Mouse (Mus musculus) midbrain, postnatal 0 days (tissue): ENCODE measurements around the gene Cst6. TPM values are rescaled to one million over a fixed set of nuclear protein-coding genes. Genes with fewer than 3 reads are reported as not detected.
A peak's percentile ranks its signal among the peaks of the same experiment; 100 is the strongest.

Experiments
- ATAC-seq: fragments of 200-750 bp; cut with Nextera tagmentation; 2 replicates; pipeline ENCODE4 v1.8.0; 2017; ENCODE audit warnings: moderate number of reproducible peaks, mild to moderate bottlenecking, moderate TSS enrichment, moderate library complexity; ENCODE audit not compliant: low FRiP score
- DNase-seq: peaks from one replicate; pipeline ENCODE4 v3.0.0-alpha.2; 2015; ENCODE audit warnings: low spot score
- H3K27ac ChIP-seq: fragments of 300-500 bp; sonication (generic); 2 replicates; pipeline ENCODE4 v1.5.1; 2014; ENCODE audit warnings: low read depth, mild to moderate bottlenecking, low read length, mixed read lengths
- H3K27me3 ChIP-seq: fragments of 300-500 bp; sonication (generic); 2 replicates; pipeline ENCODE4 v1.6.1; 2014; ENCODE audit warnings: low read length, control low read depth, mixed read lengths; ENCODE audit not compliant: insufficient read depth
- H3K36me3 ChIP-seq: fragments of 300-500 bp; sonication (generic); 2 replicates; pipeline ENCODE4 v1.6.1; 2014; ENCODE audit warnings: low read length, control low read depth, mixed read lengths; ENCODE audit not compliant: insufficient read depth
- H3K4me1 ChIP-seq: fragments of 300-500 bp; sonication (generic); 2 replicates; pipeline ENCODE4 v1.6.1; 2014; ENCODE audit warnings: mild to moderate bottlenecking, control low read depth, antibody characterized with exemption, low read length, mixed read lengths; ENCODE audit not compliant: insufficient read depth
- H3K4me2 ChIP-seq: fragments of 300-500 bp; sonication (generic); 2 replicates; pipeline ENCODE4 v1.6.1; 2014; ENCODE audit warnings: low read depth, mild to moderate bottlenecking, low read length, mixed read lengths; ENCODE audit not compliant: poor library complexity, severe bottlenecking
- H3K4me3 ChIP-seq: fragments of 300-500 bp; sonication (generic); 2 replicates; pipeline ENCODE4 v1.5.1; 2014; ENCODE audit warnings: low read depth, mild to moderate bottlenecking, low read length, moderate library complexity
- H3K9ac ChIP-seq: fragments of 300-500 bp; sonication (generic); replicated peaks from 2 replicates; pipeline ENCODE4 v1.6.1; 2014; ENCODE audit warnings: mild to moderate bottlenecking, low read length, moderate library complexity, mixed read lengths; ENCODE audit not compliant: poor library complexity, severe bottlenecking
- H3K9me3 ChIP-seq: fragments of 300-500 bp; sonication (generic); 2 replicates; pipeline ENCODE4 v1.6.1; 2016; ENCODE audit warnings: low read length, control low read depth
- CTCF ChIP-seq: IDR thresholded peaks from 2 replicates; pipeline ENCODE4 v1.5.1; 2016; ENCODE audit warnings: antibody characterized with exemption, mild to moderate bottlenecking
- WGBS: fragments of 180-500 bp; shearing (Covaris S2); extraction: QIAGEN DNeasy Blood & Tissue Kit; methylation state at CpG from one replicate; pipeline ENCODE4 v1.1.7; 2014; 5-methylcytosine and 5-hydroxymethylcytosine counted together
- polyA plus RNA-seq: library from polyadenylated mRNA; unstranded; fragments of >200 nt; fragmentation: Nextera tagmentation; extraction: Ambion mirVana; gene quantifications from 2 replicates; pipeline ENCODE4 v1.2.1, GENCODE M21; 2015
- total RNA-seq: library from RNA; depleted of rRNA; stranded (reverse); fragments of >200 nt; gene quantifications from 2 replicates; pipeline ENCODE4 v1.2.3, GENCODE M21; 2014

Gene Cst6
- total and polyA plus RNA-seq, 2 experiments from 2014 or later, result 0.82 to 14.9 TPM

- WGBS, result 2% methylated on average over 43 of the region's 43 CpGs
- H3K27ac ChIP-seq, result peak within 1 kb of the TSS; percentile 94
These were observed 39.3 kb upstream of the Cst6 start, which contains the start of gene Sart1 for GRCm38 (mm10) chr19:5388588-5389242. Gene Sart1 (minus strand): TSS chr19:5388703.

GRCm38 (mm10) chr19:5388011-5388441 is 38.7 kb upstream of the Cst6 start:
- DNase-seq, result peak; percentile 14
- Histone ChIP-seq H3K27ac (peak overlapping the region; percentile 94), H3K27me3 (no peaks in the 10 kb centered on the region), H3K4me1 (peaks cover 18% of the 10 kb centered on the region), H3K9me3 (no peaks in the 10 kb centered on the region), H3K4me2 (peak overlapping the region; percentile 79), H3K4me3 (peak overlapping the region; percentile 93), H3K9ac (peak overlapping the region; percentile 96), H3K36me3 (peaks cover 27% of the 10 kb centered on the region)
- peak; percentile 47; the same call in 1 of the 2 replicates for ATAC-seq
- under 1% methylated on average over 38 of the region's 43 CpGs for WGBS
- no peak for TF ChIP-seq CTCF

More at GRCm38 (mm10) chr19:5388588-5389242, 39.3 kb upstream of the Cst6 start, which contains the start of gene Sart1:
- peak; percentile 98 for DNase-seq
- 0 out of 2 replicates have a peak, but pooled peaks have one; percentile 10 for TF ChIP-seq CTCF
- Histone ChIP-seq H3K4me1 (peaks cover 18% of the 10 kb centered on the region), H3K9me3 (no peaks in the 10 kb centered on the region), H3K4me3 (peak within 1 kb of the TSS; percentile 93), H3K27me3 (no peaks in the 10 kb centered on the region), H3K36me3 (peaks cover 20% of the 10 kb centered on the region), H3K4me2 (peak within 1 kb of the TSS; percentile 79), H3K9ac (peak within 1 kb of the TSS; percentile 96)
- peak; percentile 95 for ATAC-seq

- WGBS, result 87% methylated on average over 8 of the region's 8 CpGs
- TF ChIP-seq CTCF, result no peak
- H3K36me3 ChIP-seq, result peaks cover 60% of the 10 kb centered on the region
- no peak for ATAC-seq
- no peak overlapping the region for H3K4me2 ChIP-seq
- no peak overlapping the region for H3K4me3 ChIP-seq
- H3K9ac ChIP-seq, result no peak overlapping the region
- H3K27me3 ChIP-seq, result no peaks in the 10 kb centered on the region
- peaks cover 14% of the 10 kb centered on the region for H3K4me1 ChIP-seq
- DNase-seq, result no peak
- no peak overlapping the region for H3K27ac ChIP-seq
- no peaks in the 10 kb centered on the region for H3K9me3 ChIP-seq
These were observed 35.3 kb upstream of the Cst6 start for GRCm38 (mm10) chr19:5384715-5385114.

GRCm38 (mm10) chr19:5383326-5383725 is 34.0 kb upstream of the Cst6 start:
- Histone ChIP-seq H3K36me3 (peaks cover 74% of the 10 kb centered on the region), H3K4me2 (no peak overlapping the region), H3K9ac (no peak overlapping the region), H3K27ac (no peak overlapping the region), H3K4me1 (peaks cover 8% of the 10 kb centered on the region), H3K27me3 (no peaks in the 10 kb centered on the region), H3K9me3 (no peaks in the 10 kb centered on the region), H3K4me3 (no peak overlapping the region)
- no peak for TF ChIP-seq CTCF
- DNase-seq (no peak), ATAC-seq (no peak)
- WGBS, result 96% methylated on average over 12 of the region's 12 CpGs

- no peak for ATAC-seq
These were observed 28.1 kb upstream of the Cst6 start for GRCm38 (mm10) chr19:5377446-5377845.

GRCm38 (mm10) chr19:5374748-5375147 is 25.4 kb upstream of the Cst6 start:
- Histone ChIP-seq H3K27me3 (no peaks in the 10 kb centered on the region), H3K9me3 (no peaks in the 10 kb centered on the region), H3K36me3 (peaks cover 49% of the 10 kb centered on the region), H3K4me1 (no peaks in the 10 kb centered on the region), H3K27ac (no peak overlapping the region), H3K4me2 (no peak overlapping the region), H3K4me3 (no peak overlapping the region), H3K9ac (no peak overlapping the region)
- DNase-seq (no peak), ATAC-seq (no peak)
- WGBS, result 86% methylated on average over 4 of the region's 4 CpGs
- no peak for TF ChIP-seq CTCF

More at GRCm38 (mm10) chr19:5377446-5377845, 28.1 kb upstream of the Cst6 start:
- H3K4me1 ChIP-seq, result no peaks in the 10 kb centered on the region
- no peak overlapping the region for H3K4me2 ChIP-seq
- 97% methylated on average over 1 of the region's 1 CpGs for WGBS
- H3K27ac ChIP-seq, result no peak overlapping the region
- H3K27me3 ChIP-seq, result no peaks in the 10 kb centered on the region
- no peak overlapping the region for H3K4me3 ChIP-seq
- H3K36me3 ChIP-seq, result peaks cover 64% of the 10 kb centered on the region
- peak; percentile 28 for DNase-seq
- TF ChIP-seq CTCF, result no peak
- H3K9ac ChIP-seq, result no peak overlapping the region
- H3K9me3 ChIP-seq, result no peaks in the 10 kb centered on the region
